Mouse (Mus musculus): ENCODE data around the gene Abr.

DNA sequence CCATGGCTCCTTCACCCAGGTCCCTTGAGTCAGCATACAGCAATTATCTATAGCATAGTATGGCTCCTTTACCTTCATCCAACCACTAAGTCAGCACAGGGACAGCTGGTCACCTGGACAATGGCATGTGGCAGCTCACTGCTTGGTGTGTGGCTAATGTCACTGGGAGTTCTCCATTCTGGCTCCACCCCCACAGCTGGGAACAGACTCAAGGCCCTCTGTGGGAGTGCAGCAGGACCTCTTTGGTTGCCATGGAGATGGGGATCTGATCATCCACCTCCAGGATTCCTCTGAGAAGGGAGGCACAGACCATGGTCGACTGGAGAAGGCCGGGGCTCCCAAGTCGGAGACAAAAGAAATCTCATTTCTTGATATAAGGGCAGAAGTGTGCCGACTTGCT, 98.8 kb downstream of the Abr start:
- no peak for TF ChIP-seq E2F4 (IDR thresholded peaks at IDR 0.05; ENCODE audit: borderline replicate concordance, low read depth, low read length)
- no peak for TF ChIP-seq RAD21 (IDR thresholded peaks at IDR 0.05; ENCODE audit: low read depth, low read length)
- TF ChIP-seq HCFC1 (IDR thresholded peaks at IDR 0.05; ENCODE audit: low read depth, low read length): no peak
- no peak for TF ChIP-seq USF2 (IDR thresholded peaks at IDR 0.05; ENCODE audit: borderline replicate concordance in 1 of 2, insufficient read depth in 1 of 2, low read depth in 1 of 2, low read length in 2 of 2)

Data from MEL (cell line).